Mouse (Mus musculus): ENCODE data around the gene 4930544D05Rik. TPM values are rescaled to one million over a fixed set of nuclear protein-coding genes. Genes with fewer than 3 reads are reported as not detected.
A peak's percentile ranks its signal among the peaks of the same experiment; 100 is the strongest.

The 4930544D05Rik gene
- total and polyA plus RNA-seq, 2 experiments from 2014 or later = not detected

GRCm38 (mm10) chr11:70619101-70619500, 3.5 kb downstream of the 4930544D05Rik start, which contains the start of gene Chrne:
Gene Chrne, minus strand, starts transcription at chr11:70619216.
- Histone ChIP-seq H3K36me3 (ENCODE audit: insufficient read depth, low read length) (no peaks in the 10 kb centered on the region), H3K9me3 (ENCODE audit: low read length) (no peaks in the 10 kb centered on the region), H3K27ac (ENCODE audit: low read depth, low read length) (no peak within 1 kb of the TSS), H3K9ac (replicated peaks; ENCODE audit: low read length, poor library complexity, severe bottlenecking) (no peak within 1 kb of the TSS), H3K4me3 (ENCODE audit: low read depth, low read length) (no peak within 1 kb of the TSS), H3K4me1 (ENCODE audit: insufficient read depth, low read length) (no peaks in the 10 kb centered on the region), H3K27me3 (ENCODE audit: insufficient read depth, low read length) (no peaks in the 10 kb centered on the region), H3K4me2 (ENCODE audit: low read depth, low read length, poor library complexity, severe bottlenecking) (no peak within 1 kb of the TSS)
- DNase-seq (ENCODE audit: low spot score) (no peak), ATAC-seq (ENCODE audit: low FRiP score) (no peak)
- 29% methylated on average over 1 of the region's 1 CpGs for WGBS
- TF ChIP-seq CTCF (IDR thresholded peaks at IDR 0.05) = no peak

DNA sequence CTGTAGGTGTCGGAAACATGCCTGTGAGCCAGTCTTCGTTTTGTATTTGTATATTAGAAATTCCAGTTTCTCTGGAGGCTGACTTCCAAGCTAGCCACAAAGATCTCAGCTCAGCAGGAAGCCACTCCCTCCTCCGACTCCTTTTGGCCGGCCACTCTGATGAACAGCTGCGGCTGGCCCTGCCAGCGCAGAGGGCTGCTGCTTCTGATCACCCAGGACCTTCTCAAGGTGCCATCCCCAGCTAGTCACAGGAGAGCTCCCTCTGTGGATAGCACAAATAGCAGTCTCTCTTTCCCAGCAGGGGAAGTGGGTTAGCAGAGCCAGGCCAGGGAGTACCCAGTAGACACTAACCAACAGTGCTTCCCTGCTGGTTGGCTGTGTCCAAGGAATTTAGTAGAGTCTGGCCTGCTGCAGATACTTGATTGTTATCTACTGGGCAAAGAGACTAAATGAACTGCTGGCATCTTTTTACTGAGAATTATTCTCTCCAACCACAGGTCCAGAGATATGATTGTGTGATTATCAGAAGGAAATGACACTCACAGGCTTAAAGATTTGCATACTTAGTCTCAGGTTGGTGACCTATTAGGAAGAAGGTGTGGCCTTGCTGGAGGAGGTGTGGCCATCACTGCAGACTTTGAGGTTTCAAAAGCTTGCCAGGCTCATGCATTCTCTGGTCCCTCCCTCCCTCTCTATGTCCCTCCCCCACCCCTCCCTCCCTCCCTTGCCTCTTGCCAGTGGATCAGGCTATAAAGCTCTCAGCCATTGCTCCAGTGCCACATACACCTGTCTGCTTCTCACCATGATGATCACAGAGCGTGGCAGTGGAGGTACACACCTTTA, 6.5 kb downstream of the 4930544D05Rik start:
- no peaks in the 10 kb centered on the region for H3K36me3 ChIP-seq (ENCODE audit: insufficient read depth, low read length)
- no peak for TF ChIP-seq CTCF (IDR thresholded peaks at IDR 0.05)
- ATAC-seq (ENCODE audit: low FRiP score) (no peak), DNase-seq (ENCODE audit: low spot score) (no peak)
- H3K27me3 ChIP-seq (ENCODE audit: insufficient read depth, low read length) = no peaks in the 10 kb centered on the region
- H3K9me3 ChIP-seq (ENCODE audit: low read length) = no peaks in the 10 kb centered on the region
- H3K9ac ChIP-seq (replicated peaks; ENCODE audit: low read length, poor library complexity, severe bottlenecking) = no peak overlapping the region
- H3K27ac ChIP-seq (ENCODE audit: low read depth, low read length) = no peak overlapping the region
- H3K4me3 ChIP-seq (ENCODE audit: low read depth, low read length) = no peak overlapping the region
- WGBS = 41% methylated on average over 7 of the region's 7 CpGs
- H3K4me1 ChIP-seq (ENCODE audit: insufficient read depth, low read length) = no peaks in the 10 kb centered on the region
- H3K4me2 ChIP-seq (ENCODE audit: low read depth, low read length, poor library complexity, severe bottlenecking) = no peak overlapping the region

- no peaks in the 10 kb centered on the region for H3K4me1 ChIP-seq (ENCODE audit: insufficient read depth, low read length)
- WGBS = 83% methylated on average over 10 of the region's 10 CpGs
- TF ChIP-seq CTCF (IDR thresholded peaks at IDR 0.05) = peak; percentile 47
- H3K4me2 ChIP-seq (ENCODE audit: low read depth, low read length, poor library complexity, severe bottlenecking) = no peak overlapping the region
- ATAC-seq (ENCODE audit: low FRiP score) (no peak), DNase-seq (ENCODE audit: low spot score) (no peak)
- no peak overlapping the region for H3K4me3 ChIP-seq (ENCODE audit: low read depth, low read length)
- H3K27me3 ChIP-seq (ENCODE audit: insufficient read depth, low read length) = no peaks in the 10 kb centered on the region
- H3K9ac ChIP-seq (replicated peaks; ENCODE audit: low read length, poor library complexity, severe bottlenecking) = no peak overlapping the region
- H3K9me3 ChIP-seq (ENCODE audit: low read length) = no peaks in the 10 kb centered on the region
- H3K27ac ChIP-seq (ENCODE audit: low read depth, low read length) = no peak overlapping the region
- H3K36me3 ChIP-seq (ENCODE audit: insufficient read depth, low read length) = no peaks in the 10 kb centered on the region
Observed at GRCm38 (mm10) chr11:70623053-70623742, 7.5 kb downstream of the 4930544D05Rik start.

GRCm38 (mm10) chr11:70625473-70625872, 9.8 kb downstream of the 4930544D05Rik start:
- WGBS = 47% methylated on average over 4 of the region's 4 CpGs
- peak; percentile 40 for DNase-seq (ENCODE audit: low spot score)

DNA sequence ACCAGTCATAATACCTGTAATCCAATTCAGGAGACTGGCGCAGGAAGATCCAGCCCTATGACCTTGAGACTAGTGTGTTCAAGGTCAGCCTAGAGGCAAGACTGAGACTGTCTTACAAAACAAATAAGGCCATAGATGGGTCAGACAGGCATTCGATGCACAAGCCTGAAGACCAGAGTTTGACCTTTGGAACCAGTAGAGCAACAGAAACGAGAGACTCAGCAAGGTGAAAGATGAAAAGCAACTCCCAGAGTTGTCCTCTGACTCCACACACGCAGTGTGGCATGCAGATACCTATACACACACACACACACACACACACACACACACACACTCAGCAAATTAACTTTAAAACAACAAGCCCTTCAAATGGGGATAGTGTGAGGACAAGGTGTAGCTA, 11.2 kb downstream of the 4930544D05Rik start:
- TF ChIP-seq CTCF (IDR thresholded peaks at IDR 0.05) = no peak
- no peak for DNase-seq (ENCODE audit: low spot score)
- H3K4me2 ChIP-seq (ENCODE audit: low read depth, low read length, poor library complexity, severe bottlenecking) = no peak overlapping the region
- H3K9ac ChIP-seq (replicated peaks; ENCODE audit: low read length, poor library complexity, severe bottlenecking) = no peak overlapping the region
- no peak overlapping the region for H3K4me3 ChIP-seq (ENCODE audit: low read depth, low read length)
- no peaks in the 10 kb centered on the region for H3K36me3 ChIP-seq (ENCODE audit: insufficient read depth, low read length)
- ATAC-seq (ENCODE audit: low FRiP score) = no peak
- WGBS = 79% methylated on average over 4 of the region's 4 CpGs
- H3K4me1 ChIP-seq (ENCODE audit: insufficient read depth, low read length) = no peaks in the 10 kb centered on the region
- H3K27me3 ChIP-seq (ENCODE audit: insufficient read depth, low read length) = no peaks in the 10 kb centered on the region
- no peaks in the 10 kb centered on the region for H3K9me3 ChIP-seq (ENCODE audit: low read length)
- H3K27ac ChIP-seq (ENCODE audit: low read depth, low read length) = no peak overlapping the region

More at GRCm38 (mm10) chr11:70625473-70625872, 9.8 kb downstream of the 4930544D05Rik start:
- no peaks in the 10 kb centered on the region for H3K9me3 ChIP-seq (ENCODE audit: low read length)
- no peaks in the 10 kb centered on the region for H3K36me3 ChIP-seq (ENCODE audit: insufficient read depth, low read length)
- H3K4me3 ChIP-seq (ENCODE audit: low read depth, low read length) = no peak overlapping the region
- TF ChIP-seq CTCF (IDR thresholded peaks at IDR 0.05) = peak; percentile 75
- no peaks in the 10 kb centered on the region for H3K27me3 ChIP-seq (ENCODE audit: insufficient read depth, low read length)
- no peak overlapping the region for H3K9ac ChIP-seq (replicated peaks; ENCODE audit: low read length, poor library complexity, severe bottlenecking)
- no peak overlapping the region for H3K4me2 ChIP-seq (ENCODE audit: low read depth, low read length, poor library complexity, severe bottlenecking)
- H3K27ac ChIP-seq (ENCODE audit: low read depth, low read length) = no peak overlapping the region
- ATAC-seq (ENCODE audit: low FRiP score) = no peak
- H3K4me1 ChIP-seq (ENCODE audit: insufficient read depth, low read length) = no peaks in the 10 kb centered on the region

DNA sequence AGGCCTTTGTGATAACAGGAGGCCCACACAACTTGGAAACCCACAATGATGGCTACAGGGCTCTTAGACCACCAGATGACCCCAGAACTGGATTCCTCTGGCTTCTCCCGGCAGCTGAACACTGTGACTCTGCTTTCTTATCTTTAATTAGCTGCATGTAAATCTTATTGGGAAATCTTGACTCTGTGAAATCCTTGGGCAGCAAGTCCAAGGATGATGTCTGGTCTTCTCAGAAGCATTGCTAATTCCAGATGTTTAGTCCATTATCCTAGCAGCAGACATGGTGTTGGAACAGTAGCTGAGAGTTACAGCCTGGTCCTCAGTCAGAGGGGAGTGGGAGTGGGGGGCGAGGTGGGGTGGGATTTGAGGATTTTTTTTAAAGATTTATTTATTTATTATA, 12.8 kb downstream of the 4930544D05Rik start:
- Histone ChIP-seq H3K9me3 (ENCODE audit: low read length) (no peaks in the 10 kb centered on the region), H3K4me2 (ENCODE audit: low read depth, low read length, poor library complexity, severe bottlenecking) (no peak overlapping the region), H3K36me3 (ENCODE audit: insufficient read depth, low read length) (no peaks in the 10 kb centered on the region), H3K27ac (ENCODE audit: low read depth, low read length) (no peak overlapping the region), H3K4me1 (ENCODE audit: insufficient read depth, low read length) (no peaks in the 10 kb centered on the region), H3K27me3 (ENCODE audit: insufficient read depth, low read length) (no peaks in the 10 kb centered on the region), H3K9ac (replicated peaks; ENCODE audit: low read length, poor library complexity, severe bottlenecking) (no peak overlapping the region), H3K4me3 (ENCODE audit: low read depth, low read length) (no peak overlapping the region)
- no peak for TF ChIP-seq CTCF (IDR thresholded peaks at IDR 0.05)
- ATAC-seq (ENCODE audit: low FRiP score) = no peak
- WGBS = 65% methylated on average over 2 of the region's 2 CpGs
- no peak for DNase-seq (ENCODE audit: low spot score)

Data from midbrain, postnatal 0 days (tissue).